Mouse (Mus musculus) hindbrain, embryonic 12.5 days (tissue): ENCODE data around the gene Mknk1. TPM values are rescaled to one million over a fixed set of nuclear protein-coding genes. Genes with fewer than 3 reads are reported as not detected.

Experiments
- ATAC-seq: fragments of 200-750 bp; cut with Nextera tagmentation; 2 replicates; pipeline ENCODE4 v1.8.0; 2017; ENCODE audit warnings: moderate TSS enrichment; ENCODE audit not compliant: low FRiP score
- H3K27ac ChIP-seq: fragments of 300-500 bp; sonication (generic); 2 replicates; pipeline ENCODE4 v1.5.1; 2016; ENCODE audit warnings: mild to moderate bottlenecking
- H3K27me3 ChIP-seq: fragments of 300-500 bp; sonication (generic); 2 replicates; pipeline ENCODE4 v1.6.1; 2016; ENCODE audit warnings: mild to moderate bottlenecking
- H3K36me3 ChIP-seq: fragments of 300-500 bp; sonication (generic); 2 replicates; pipeline ENCODE4 v1.6.1; 2016; ENCODE audit warnings: mild to moderate bottlenecking
- H3K4me1 ChIP-seq: fragments of 300-500 bp; sonication (generic); 2 replicates; pipeline ENCODE4 v1.6.1; 2016
- H3K4me2 ChIP-seq: fragments of 300-500 bp; sonication (generic); replicated peaks from 2 replicates; pipeline ENCODE4 v1.6.1; 2016; ENCODE audit warnings: mild to moderate bottlenecking
- H3K4me3 ChIP-seq: fragments of 300-500 bp; sonication (generic); 2 replicates; pipeline ENCODE4 v1.5.1; 2016; ENCODE audit warnings: mild to moderate bottlenecking
- H3K9ac ChIP-seq: fragments of 300-500 bp; sonication (generic); 2 replicates; pipeline ENCODE4 v1.6.1; 2016; ENCODE audit warnings: mild to moderate bottlenecking, moderate library complexity
- H3K9me3 ChIP-seq: fragments of 300-500 bp; sonication (generic); replicated peaks from 2 replicates; pipeline ENCODE4 v1.6.1; 2016; ENCODE audit warnings: mild to moderate bottlenecking
- WGBS: fragments of 180-500 bp; shearing (Covaris S2); methylation state at CpG from one replicate; pipeline ENCODE4 v1.1.7; 2016; 5-methylcytosine and 5-hydroxymethylcytosine counted together
- polyA plus RNA-seq: library from polyadenylated mRNA; unstranded; fragments of >200 nt; fragmentation: Nextera tagmentation; extraction: Ambion mirVana; gene quantifications from 2 replicates; pipeline ENCODE4 v1.2.1, GENCODE M21; 2016

Gene Mknk1
- polyA plus RNA-seq, 1 experiment from 2014 or later: 28.0 TPM

DNA sequence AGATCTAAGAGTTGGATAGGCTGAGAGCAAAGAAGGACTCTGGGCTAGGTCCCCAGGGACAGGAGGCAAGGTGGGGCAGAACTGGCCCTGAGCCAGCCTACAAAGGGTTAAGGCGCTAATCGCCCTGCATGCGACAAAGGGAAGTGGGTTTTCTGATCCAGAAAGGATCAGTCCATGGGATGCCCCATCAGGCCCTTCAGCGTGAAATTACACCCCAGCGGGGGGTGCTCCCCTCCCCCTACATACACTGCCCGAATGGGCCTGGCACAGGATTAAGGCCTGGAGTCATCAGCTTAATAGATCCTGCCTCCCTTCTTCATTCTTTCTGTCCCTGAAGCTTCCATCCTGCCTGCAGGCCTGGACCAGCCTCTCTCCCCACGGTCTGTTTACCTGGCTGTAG, 66.7 kb downstream of the Mknk1 start:
- no peak overlapping the region for H3K4me3 ChIP-seq
- H3K9me3 ChIP-seq: no peaks in the 10 kb centered on the region
- peaks cover 24% of the 10 kb centered on the region for H3K4me1 ChIP-seq
- H3K4me2 ChIP-seq: no peak overlapping the region
- H3K9ac ChIP-seq: no peak overlapping the region
- H3K27me3 ChIP-seq: peaks cover 79% of the 10 kb centered on the region
- 4% methylated on average over 7 of the region's 7 CpGs for whole genome bisulfite sequencing
- no peaks in the 10 kb centered on the region for H3K36me3 ChIP-seq
- ATAC-seq: peak; percentile 32; the same call in 1 of the 2 replicates
- H3K27ac ChIP-seq: no peak overlapping the region

DNA sequence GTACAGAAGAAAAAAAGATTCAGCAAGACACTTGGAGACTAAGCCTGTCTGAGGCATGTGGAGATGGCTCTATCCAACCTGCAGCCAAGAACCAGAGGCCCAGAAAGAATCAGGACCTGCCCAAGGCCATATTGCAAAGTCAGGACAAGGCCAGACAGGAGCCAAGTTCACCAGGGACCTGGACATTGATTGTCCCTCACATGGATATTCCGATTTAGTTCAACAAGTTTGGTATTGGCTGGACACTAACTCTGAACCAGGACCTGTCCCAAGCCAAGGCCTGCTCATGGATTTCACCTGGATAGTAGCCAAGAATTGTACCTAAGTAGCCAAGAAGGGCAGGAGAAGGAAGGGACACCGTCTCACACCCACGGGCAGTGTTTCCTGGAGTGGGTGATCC, 67.8 kb downstream of the Mknk1 start:
- Histone ChIP-seq H3K27ac (no peak overlapping the region), H3K36me3 (no peaks in the 10 kb centered on the region), H3K4me2 (no peak overlapping the region), H3K27me3 (peaks cover 78% of the 10 kb centered on the region), H3K4me3 (no peak overlapping the region), H3K9ac (no peak overlapping the region), H3K4me1 (peaks cover 27% of the 10 kb centered on the region), H3K9me3 (no peaks in the 10 kb centered on the region)
- no peak for ATAC-seq
- 85% methylated on average over 3 of the region's 3 CpGs for WGBS

DNA sequence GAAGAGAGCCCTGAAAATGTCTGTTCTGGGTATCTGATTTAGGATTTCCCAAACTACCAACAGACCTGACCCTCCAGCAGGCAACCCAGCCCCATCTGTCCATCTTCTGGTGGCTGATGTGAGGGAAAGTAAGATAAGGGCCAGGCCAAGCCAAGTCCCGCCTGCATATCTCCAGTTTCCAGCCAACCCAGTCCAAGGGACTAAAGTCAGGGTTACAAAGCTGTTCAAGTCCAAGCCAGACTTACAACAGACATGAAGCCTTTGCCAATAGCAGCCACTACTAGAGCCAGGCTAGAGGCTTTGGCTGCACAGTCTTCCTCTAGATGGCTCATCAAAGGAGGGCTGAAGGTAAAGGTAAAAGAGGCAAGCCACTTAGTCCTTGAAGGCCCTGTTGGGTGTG, 69.0 kb downstream of the Mknk1 start:
- Histone ChIP-seq H3K4me2 (no peak overlapping the region), H3K27me3 (peaks cover 73% of the 10 kb centered on the region), H3K9me3 (no peaks in the 10 kb centered on the region), H3K9ac (no peak overlapping the region), H3K4me1 (peaks cover 28% of the 10 kb centered on the region), H3K36me3 (no peaks in the 10 kb centered on the region), H3K4me3 (no peak overlapping the region), H3K27ac (no peak overlapping the region)
- 72% methylated on average over 1 of the region's 1 CpGs for WGBS
- no peak for ATAC-seq

DNA sequence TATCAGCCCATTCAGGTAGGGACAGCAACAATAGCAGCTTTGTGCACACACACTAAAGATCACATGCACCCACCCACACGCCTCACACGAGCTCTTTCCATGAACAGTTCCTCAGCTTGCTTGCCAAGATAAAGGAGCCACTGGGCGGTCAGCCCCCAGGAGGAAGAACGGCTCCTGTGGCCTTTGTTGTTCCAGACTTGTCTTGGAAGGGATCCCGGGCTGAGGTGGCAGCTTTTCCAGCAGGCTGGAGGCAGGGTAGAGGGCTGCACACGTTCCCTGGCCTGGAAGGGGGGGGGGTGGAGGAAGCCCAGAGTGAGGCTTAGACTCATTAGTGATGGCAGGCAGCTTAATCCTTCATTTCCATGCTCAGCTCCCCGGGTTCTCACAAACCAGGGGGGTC, 69.6 kb downstream of the Mknk1 start:
- H3K9ac ChIP-seq: no peak overlapping the region
- H3K27me3 ChIP-seq: peaks cover 71% of the 10 kb centered on the region
- H3K4me3 ChIP-seq: no peak overlapping the region
- H3K36me3 ChIP-seq: no peaks in the 10 kb centered on the region
- ATAC-seq: no peak
- 10% methylated on average over 7 of the region's 7 CpGs for WGBS
- H3K9me3 ChIP-seq: no peaks in the 10 kb centered on the region
- no peak overlapping the region for H3K27ac ChIP-seq
- peaks cover 27% of the 10 kb centered on the region for H3K4me1 ChIP-seq
- no peak overlapping the region for H3K4me2 ChIP-seq

DNA sequence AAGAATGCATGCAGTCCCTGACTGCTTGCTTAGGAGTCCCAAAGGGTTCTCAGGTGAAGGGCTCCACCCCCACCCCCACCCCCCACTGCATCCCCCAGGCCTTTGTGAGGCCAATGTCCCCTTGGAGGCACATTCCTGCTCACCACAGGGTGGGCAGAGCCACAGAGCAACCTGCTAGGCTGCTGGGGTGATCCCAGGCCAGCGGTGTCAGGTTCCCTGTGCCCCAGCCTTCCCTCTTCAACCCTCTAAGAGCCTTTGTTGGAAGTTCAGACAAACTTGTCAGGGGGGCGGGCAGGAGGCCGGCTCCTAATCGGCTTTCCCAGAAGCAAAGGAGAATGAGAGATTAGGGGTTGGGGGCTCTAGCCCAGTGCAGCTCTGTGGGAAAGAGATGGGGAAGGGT, 72.6 kb downstream of the Mknk1 start:
- Histone ChIP-seq H3K4me3 (no peak overlapping the region), H3K36me3 (no peaks in the 10 kb centered on the region), H3K27me3 (peaks cover 59% of the 10 kb centered on the region), H3K4me1 (0 out of 2 replicates have a peak, but pooled peaks cover 4% of the 10 kb centered on the region), H3K9ac (no peak overlapping the region), H3K9me3 (no peaks in the 10 kb centered on the region), H3K4me2 (no peak overlapping the region), H3K27ac (no peak overlapping the region)
- ATAC-seq: no peak
- 1% methylated on average over 4 of the region's 4 CpGs for WGBS

DNA sequence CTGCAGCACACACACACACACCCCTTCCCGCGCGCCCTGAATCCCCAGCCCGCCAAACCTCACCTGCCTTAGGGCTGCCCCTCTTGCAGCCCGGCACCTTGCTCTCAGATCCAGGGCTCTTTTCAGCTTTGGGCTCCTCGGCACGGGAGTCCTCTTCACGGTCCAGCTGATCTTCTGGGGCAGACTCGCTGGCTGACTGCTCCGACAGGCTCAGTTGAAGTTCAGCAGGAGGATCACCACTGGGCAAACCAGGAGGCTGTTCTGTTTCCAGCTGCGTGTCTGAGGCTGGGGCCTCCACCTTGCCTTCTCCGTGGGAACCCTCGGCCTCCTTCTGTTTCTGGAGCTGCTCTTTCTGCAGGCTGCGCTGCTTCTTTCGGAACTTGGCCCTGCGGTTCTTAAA, 80.9 kb downstream of the Mknk1 start:
- 65% methylated on average over 16 of the region's 16 CpGs for WGBS
- H3K9ac ChIP-seq: no peak overlapping the region
- H3K4me3 ChIP-seq: no peak overlapping the region
- ATAC-seq: no peak
- peaks cover 65% of the 10 kb centered on the region for H3K27me3 ChIP-seq
- peaks cover 5% of the 10 kb centered on the region; the same call in 1 of the 2 replicates for H3K4me1 ChIP-seq
- H3K4me2 ChIP-seq: no peak overlapping the region
- H3K27ac ChIP-seq: no peak overlapping the region
- H3K36me3 ChIP-seq: no peaks in the 10 kb centered on the region
- H3K9me3 ChIP-seq: no peaks in the 10 kb centered on the region

DNA sequence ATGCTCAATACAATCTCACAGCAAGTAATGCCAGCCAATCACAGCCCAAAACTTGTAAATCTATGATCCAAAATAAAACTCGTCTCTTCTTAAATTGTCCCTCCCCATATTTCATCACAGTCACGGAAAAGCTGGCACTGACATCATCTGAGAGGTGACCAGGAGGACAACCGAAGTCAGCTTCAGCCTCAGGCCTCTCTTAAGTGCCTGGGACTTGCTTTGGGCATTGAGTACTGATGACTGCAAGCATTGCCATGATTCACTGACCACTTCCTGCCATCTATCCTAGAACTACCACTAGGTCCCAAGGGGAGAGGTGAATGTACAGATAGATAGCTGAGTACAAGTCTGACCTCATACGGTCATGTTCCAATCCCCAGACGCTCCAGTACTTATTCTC, 83.7 kb downstream of the Mknk1 start:
- Histone ChIP-seq H3K9me3 (no peaks in the 10 kb centered on the region), H3K27me3 (peaks cover 64% of the 10 kb centered on the region), H3K9ac (no peak overlapping the region), H3K27ac (no peak overlapping the region), H3K36me3 (no peaks in the 10 kb centered on the region), H3K4me2 (no peak overlapping the region), H3K4me1 (peaks cover 5% of the 10 kb centered on the region; the same call in 1 of the 2 replicates), H3K4me3 (no peak overlapping the region)
- ATAC-seq: no peak
- 91% methylated on average over 5 of the region's 5 CpGs for WGBS

DNA sequence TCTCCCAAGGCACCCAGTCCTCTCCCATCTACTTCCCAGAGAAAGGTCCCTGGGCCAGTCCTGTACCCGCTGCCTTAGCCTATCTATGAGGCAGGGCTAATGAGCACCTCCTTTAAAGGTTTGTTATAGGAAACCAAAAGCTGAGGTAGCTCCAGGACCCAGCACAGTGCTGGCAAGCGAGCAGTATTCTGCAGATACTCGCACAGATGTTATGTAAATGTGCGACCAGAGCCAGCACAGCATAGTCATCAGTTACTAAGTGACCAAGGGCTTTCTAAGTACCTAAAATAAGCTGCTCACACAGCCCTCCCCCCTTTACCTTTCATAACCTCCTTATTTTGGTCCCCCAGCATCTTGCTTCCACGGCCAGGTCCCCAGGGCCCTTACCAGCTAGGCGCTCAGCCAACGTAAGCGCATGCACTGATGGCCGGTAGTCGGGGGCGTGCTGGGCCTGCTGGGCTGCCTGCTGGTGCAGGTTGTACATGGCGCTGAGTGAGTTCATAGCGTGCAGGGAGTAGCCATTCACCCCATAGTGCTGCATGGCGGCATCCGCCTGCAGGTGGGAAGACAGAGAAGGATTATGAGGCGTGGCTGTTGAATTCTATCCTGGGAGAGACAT, 84.4 kb downstream of the Mknk1 start:
- Histone ChIP-seq H3K9me3 (no peaks in the 10 kb centered on the region), H3K4me3 (no peak overlapping the region), H3K27me3 (peaks cover 63% of the 10 kb centered on the region)

DNA sequence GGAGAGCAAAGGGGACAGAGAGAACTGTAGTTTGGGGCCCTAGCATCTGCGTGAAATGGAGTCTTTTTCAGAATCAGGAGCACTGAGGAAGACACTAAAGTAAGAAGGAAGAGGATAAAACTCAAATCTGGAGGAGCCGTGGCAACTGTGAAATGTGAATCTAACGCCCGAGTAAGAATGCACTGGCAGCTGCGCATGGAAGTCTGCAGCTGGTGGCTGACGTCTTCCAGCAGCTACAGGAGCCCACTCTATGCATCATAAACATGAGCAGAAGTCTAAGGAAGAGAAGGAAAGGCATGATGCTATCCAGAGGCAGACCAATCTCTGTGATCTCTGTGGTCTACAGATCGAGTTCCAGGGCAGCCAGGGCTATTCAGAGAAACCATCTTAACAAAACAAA, 88.6 kb downstream of the Mknk1 start:
- Histone ChIP-seq H3K27ac (no peak overlapping the region), H3K36me3 (no peaks in the 10 kb centered on the region), H3K4me2 (no peak overlapping the region), H3K4me1 (peaks cover 6% of the 10 kb centered on the region), H3K4me3 (no peak overlapping the region), H3K9me3 (no peaks in the 10 kb centered on the region), H3K27me3 (peaks cover 77% of the 10 kb centered on the region), H3K9ac (no peak overlapping the region)
- 67% methylated on average over 7 of the region's 7 CpGs for WGBS
- no peak for ATAC-seq

More for the DNA sequence above, 84.4 kb downstream of the Mknk1 start:
- WGBS: 74% methylated on average over 16 of the region's 16 CpGs
- H3K9ac ChIP-seq: no peak overlapping the region
- no peaks in the 10 kb centered on the region for H3K36me3 ChIP-seq
- no peak overlapping the region for H3K4me2 ChIP-seq
- ATAC-seq: no peak
- peaks cover 2% of the 10 kb centered on the region; the same call in 1 of the 2 replicates for H3K4me1 ChIP-seq
- H3K27ac ChIP-seq: no peak overlapping the region

Other genes starting within 250 kb of the Mknk1 start
- not detected in 2 replicates for gene Cyp4a32, start 238.2 kb upstream of the Mknk1 start, polyA plus RNA-seq
- 0.12 and 0.36 TPM in 2 replicates for gene Cyp4b1, start 191.5 kb upstream of the Mknk1 start, polyA plus RNA-seq
- 29.5 and 33.6 TPM in 2 replicates for gene Efcab14, start 101.5 kb upstream of the Mknk1 start, polyA plus RNA-seq
- 0.30 TPM in 1 of 2 replicates, not detected in the other for gene Tex38, start 58.2 kb upstream of the Mknk1 start, polyA plus RNA-seq
- gene Atpaf1, start 54.4 kb upstream of the Mknk1 start, polyA plus RNA-seq: 41.4 and 42.1 TPM in 2 replicates
- gene Mob3c, start 11.1 kb upstream of the Mknk1 start, polyA plus RNA-seq: 5.0 and 6.7 TPM in 2 replicates
- not detected in 2 replicates for gene Kncn, start 45.2 kb downstream of the Mknk1 start, polyA plus RNA-seq
- gene 6430628N08Rik, start 51.5 kb downstream of the Mknk1 start, polyA plus RNA-seq: 0.17 TPM in 1 of 2 replicates, not detected in the other
- 10.1 and 14.7 TPM in 2 replicates for gene Dmbx1, start 100.7 kb downstream of the Mknk1 start, polyA plus RNA-seq
- gene Faah, start 178.7 kb downstream of the Mknk1 start, polyA plus RNA-seq: 7.3 and 7.7 TPM in 2 replicates
- 16.3 and 21.1 TPM in 2 replicates for gene Nsun4, start 214.7 kb downstream of the Mknk1 start, polyA plus RNA-seq
- 333 and 361 TPM in 2 replicates for gene Uqcrh, start 235.9 kb downstream of the Mknk1 start, polyA plus RNA-seq
- 72.8 and 73.8 TPM in 2 replicates for gene Lrrc41, start 236.1 kb downstream of the Mknk1 start, polyA plus RNA-seq